Mouse (Mus musculus) ES-Bruce4 (cell line): ENCODE data around the gene Klhl29.

ENCODE experiments used
- CTCF ChIP-seq: IDR thresholded peaks from one replicate; pipeline ENCODE4 v1.8.1; 2011; ENCODE audit warnings: low read depth, low read length
- EP300 ChIP-seq: IDR thresholded peaks from 2 replicates; pipeline ENCODE4 v1.6.1; 2011; ENCODE audit warnings: low read depth, low read length; ENCODE audit not compliant: insufficient read depth

GRCm38 (mm10) chr12:5273316-5274047 is 102.0 kb downstream of the Klhl29 start:
- TF ChIP-seq EP300: no peak
- no peak for TF ChIP-seq CTCF
